Mouse (Mus musculus): ENCODE data around the gene Cnih3. TPM values are rescaled to one million over a fixed set of nuclear protein-coding genes. Genes with fewer than 3 reads are reported as not detected.

The Cnih3 gene
- polyA plus RNA-seq, 1 experiment from 2014 or later, result 0.33 TPM

DNA sequence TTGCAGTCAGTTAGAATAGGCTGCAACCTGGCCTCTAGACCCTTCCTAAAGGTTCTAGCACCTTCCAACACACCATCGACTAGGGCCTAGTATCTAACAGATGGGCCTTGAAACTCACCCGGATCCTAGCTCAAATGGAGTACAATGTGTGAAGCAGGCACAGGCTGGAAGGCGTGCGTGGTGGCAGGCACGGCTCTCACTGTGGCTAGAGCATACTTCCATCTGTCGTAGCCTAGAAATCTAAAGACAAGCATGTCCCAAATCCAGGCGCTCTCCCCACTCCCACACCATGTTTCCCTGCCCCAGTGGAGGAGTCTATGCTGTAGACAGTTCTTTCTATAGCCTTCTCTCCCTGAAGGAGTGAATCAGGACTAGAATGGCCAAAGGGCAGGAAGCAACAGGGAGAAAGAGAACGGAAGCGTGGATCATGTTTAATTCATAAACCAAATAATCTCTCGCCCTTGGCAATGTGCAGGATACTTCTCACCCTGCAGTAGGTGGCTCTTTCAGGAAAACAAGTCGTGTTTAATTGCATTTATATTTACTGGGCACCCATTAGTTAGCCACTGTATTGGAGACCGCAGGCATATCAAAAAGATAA, 29.1 kb downstream of the Cnih3 start:
- WGBS, result 88% methylated on average over 12 of the region's 12 CpGs
- Histone ChIP-seq H3K27me3 (ENCODE audit: low read depth, poor library complexity, severe bottlenecking) (0 out of 2 replicates have a peak, but pooled peaks cover 3% of the 10 kb centered on the region), H3K4me3 (no peak overlapping the region), H3K4me1 (peaks cover 15% of the 10 kb centered on the region), H3K27ac (no peak overlapping the region), H3K36me3 (no peaks in the 10 kb centered on the region), H3K9me3 (replicated peaks) (no peaks in the 10 kb centered on the region)
- no peak for DNase-seq (ENCODE audit: low spot score)

DNA sequence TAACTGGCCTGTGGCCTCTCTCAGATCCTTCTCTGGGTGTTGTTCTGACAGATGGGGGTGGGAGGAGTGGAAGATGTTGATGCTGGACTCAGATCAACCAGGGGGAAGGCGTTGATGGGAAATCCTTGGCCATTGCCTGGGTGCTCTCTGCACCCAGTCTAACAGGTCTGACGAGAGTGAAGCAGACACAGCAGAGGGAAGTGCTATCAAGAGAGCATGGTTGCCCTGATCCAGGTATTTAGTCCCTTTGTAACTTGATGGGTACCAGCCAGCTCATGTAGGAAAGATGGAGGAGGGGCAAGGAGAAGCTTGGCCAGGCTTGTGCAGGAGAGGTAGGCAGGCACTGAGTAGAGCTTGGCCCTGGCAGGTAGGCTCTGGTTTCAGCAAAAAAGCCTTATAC, 36.8 kb downstream of the Cnih3 start:
- no peaks in the 10 kb centered on the region for H3K9me3 ChIP-seq (replicated peaks)
- H3K27me3 ChIP-seq (ENCODE audit: low read depth, poor library complexity, severe bottlenecking), result no peaks in the 10 kb centered on the region
- no peaks in the 10 kb centered on the region for H3K36me3 ChIP-seq
- H3K4me1 ChIP-seq, result peaks cover 10% of the 10 kb centered on the region; the same call in 1 of the 2 replicates
- no peak for DNase-seq (ENCODE audit: low spot score)
- WGBS, result 87% methylated on average over 2 of the region's 2 CpGs
- H3K27ac ChIP-seq, result no peak overlapping the region
- H3K4me3 ChIP-seq, result no peak overlapping the region

DNA sequence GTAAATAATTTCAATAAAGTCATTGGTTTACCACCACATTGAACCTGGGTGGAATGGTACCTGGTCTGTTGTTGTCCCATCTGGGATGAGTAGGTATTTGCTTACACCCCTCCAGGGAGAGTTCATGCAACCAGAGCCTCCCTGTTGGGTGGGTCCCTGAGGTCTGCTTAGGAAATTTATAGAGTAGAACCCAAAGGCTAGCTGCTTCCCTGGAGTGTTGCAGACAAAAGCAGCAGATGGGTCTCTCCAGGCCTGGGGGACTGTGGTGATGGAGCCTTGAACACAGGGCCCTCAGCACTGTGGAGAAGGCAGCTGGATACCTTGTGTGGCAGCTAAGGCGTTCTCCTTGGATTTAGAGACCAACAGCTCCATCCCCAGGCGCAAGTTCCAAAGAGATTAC, 40.1 kb downstream of the Cnih3 start:
- peaks cover 4% of the 10 kb centered on the region; the same call in 1 of the 2 replicates for H3K4me1 ChIP-seq
- DNase-seq (ENCODE audit: low spot score), result no peak
- no peaks in the 10 kb centered on the region for H3K36me3 ChIP-seq
- WGBS, result 95% methylated on average over 2 of the region's 2 CpGs
- no peak overlapping the region for H3K4me3 ChIP-seq
- H3K27ac ChIP-seq, result no peak overlapping the region
- no peaks in the 10 kb centered on the region for H3K9me3 ChIP-seq (replicated peaks)
- H3K27me3 ChIP-seq (ENCODE audit: low read depth, poor library complexity, severe bottlenecking), result no peaks in the 10 kb centered on the region

DNA sequence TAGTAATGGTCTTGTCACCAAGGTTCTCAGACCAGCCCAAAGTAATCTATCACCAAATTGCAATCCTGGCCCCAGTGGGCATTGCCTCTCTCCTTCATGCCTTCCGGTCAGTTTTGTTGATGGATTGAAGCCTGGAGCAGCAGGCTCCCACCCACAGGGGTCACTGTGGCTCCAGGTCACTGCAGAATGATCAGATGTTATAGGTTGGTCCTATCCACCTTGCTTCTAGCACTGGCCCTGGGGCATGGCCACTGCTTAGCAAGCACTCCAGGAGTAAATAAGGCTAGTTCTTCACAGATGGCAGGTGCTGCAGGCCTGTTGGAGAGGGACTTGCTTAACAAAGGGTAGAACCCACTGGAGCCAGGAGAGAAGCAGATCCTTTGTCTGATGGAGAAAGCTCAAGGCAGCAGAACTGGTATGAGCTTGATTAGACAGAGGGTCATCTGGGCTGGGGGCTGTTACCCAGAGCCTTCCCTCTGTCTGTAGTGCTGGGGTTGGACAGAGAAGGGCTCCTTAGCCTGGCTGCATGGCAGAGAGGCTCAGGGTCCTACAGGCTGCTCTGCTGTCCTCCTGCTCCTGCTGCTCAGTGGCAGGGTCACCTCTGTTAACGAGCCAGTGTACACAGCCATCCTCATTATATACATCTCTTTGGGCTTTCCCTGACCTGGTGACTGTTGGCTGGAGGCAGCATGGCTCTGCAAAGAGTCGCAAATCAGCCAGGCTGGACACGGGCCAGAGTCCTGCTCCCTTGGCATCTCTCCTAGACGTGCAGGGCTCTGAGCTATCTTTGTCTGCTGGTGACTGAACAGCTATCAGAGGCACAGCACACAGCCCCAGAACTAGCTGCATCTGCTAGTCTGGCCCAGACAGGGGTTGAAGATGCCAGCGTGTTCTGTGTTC, 41.1 kb downstream of the Cnih3 start:
- Histone ChIP-seq H3K9me3 (replicated peaks) (no peaks in the 10 kb centered on the region), H3K27ac (peak overlapping the region; percentile 17; the same call in 1 of the 2 replicates), H3K4me3 (no peak overlapping the region), H3K27me3 (ENCODE audit: low read depth, poor library complexity, severe bottlenecking) (no peaks in the 10 kb centered on the region), H3K4me1 (peaks cover 4% of the 10 kb centered on the region; the same call in 1 of the 2 replicates), H3K36me3 (no peaks in the 10 kb centered on the region)
- DNase-seq (ENCODE audit: low spot score), result peak; percentile 35
- 61% methylated on average over 6 of the region's 6 CpGs for WGBS

DNA sequence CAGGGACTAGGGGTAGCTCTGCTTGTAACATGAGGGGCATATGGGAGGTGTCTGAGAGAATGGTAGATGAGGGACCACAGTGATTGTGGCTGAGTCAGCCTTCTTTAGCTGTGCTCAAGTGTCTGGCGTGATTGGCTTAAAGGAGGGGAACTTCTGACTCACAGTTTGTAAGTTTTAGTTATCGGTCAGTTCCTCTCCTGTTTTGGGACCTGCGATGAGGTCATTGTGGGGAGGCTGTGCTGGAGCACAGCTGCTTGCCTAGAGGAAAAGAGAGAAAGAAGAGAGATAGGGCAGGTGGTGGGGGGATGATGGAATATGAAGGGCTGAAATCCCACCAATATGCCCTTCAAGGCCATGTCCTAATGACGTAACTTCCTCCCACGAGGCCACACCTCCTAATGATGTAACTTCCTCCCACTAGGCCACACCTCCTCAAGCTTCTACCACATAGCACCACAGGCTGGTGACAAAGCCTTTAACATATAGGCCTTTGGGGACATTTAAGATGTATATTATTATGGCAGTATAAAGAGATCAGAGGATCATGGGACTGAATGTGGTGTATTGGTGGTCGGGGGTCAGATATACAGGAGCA, 42.9 kb downstream of the Cnih3 start:
- WGBS, result 93% methylated on average over 6 of the region's 6 CpGs
- DNase-seq (ENCODE audit: low spot score), result no peak
- no peaks in the 10 kb centered on the region for H3K36me3 ChIP-seq
- no peaks in the 10 kb centered on the region for H3K27me3 ChIP-seq (ENCODE audit: low read depth, poor library complexity, severe bottlenecking)
- no peaks in the 10 kb centered on the region for H3K9me3 ChIP-seq (replicated peaks)
- peaks cover 4% of the 10 kb centered on the region; the same call in 1 of the 2 replicates for H3K4me1 ChIP-seq
- no peak overlapping the region for H3K4me3 ChIP-seq
- H3K27ac ChIP-seq, result no peak overlapping the region

DNA sequence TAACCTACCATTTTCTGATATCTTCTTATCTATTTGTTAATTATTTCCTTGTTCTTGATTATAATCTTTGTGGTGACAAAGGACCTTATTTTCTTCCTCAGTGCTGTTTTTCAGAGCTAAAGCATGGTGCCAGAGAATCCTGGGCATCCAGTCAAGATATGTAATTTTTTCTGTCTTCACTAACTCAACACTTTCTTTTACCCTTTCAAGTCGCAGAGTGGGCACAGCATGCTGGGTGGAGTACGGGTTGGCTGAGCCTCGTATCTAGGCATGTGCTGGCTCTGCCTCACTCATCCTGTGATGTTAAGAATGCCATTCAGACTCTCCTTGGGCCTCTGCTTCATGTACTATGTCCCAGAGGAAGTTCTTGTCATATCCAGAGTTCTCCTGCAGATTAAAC, 46.8 kb downstream of the Cnih3 start:
- Histone ChIP-seq H3K27me3 (ENCODE audit: low read depth, poor library complexity, severe bottlenecking) (no peaks in the 10 kb centered on the region), H3K36me3 (no peaks in the 10 kb centered on the region), H3K9me3 (replicated peaks) (no peaks in the 10 kb centered on the region), H3K4me1 (no peaks in the 10 kb centered on the region), H3K27ac (no peak overlapping the region), H3K4me3 (no peak overlapping the region)
- WGBS, result 91% methylated on average over 3 of the region's 3 CpGs
- DNase-seq (ENCODE audit: low spot score), result no peak

DNA sequence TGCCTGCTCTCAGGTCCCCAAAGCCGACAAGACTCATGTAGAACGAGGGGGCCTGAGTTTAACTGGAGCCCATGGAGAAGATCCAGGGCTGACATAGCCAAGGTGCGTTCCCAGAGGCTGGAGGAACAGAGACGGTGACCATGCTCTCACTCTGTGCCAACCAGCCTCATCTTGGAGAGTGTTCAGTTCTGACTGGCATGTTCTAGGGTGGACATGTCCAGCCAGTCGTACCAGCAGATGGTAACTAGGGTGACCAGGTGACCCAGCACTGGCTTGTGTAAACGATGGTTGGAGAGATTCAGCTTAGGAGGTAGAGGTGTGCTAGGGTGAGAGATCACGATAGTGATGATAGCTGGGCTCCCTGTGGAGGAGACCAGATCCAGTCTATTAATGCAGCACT, 50.6 kb downstream of the Cnih3 start:
- no peak for DNase-seq (ENCODE audit: low spot score)
- Histone ChIP-seq H3K4me3 (no peak overlapping the region), H3K9me3 (replicated peaks) (no peaks in the 10 kb centered on the region), H3K27ac (no peak overlapping the region), H3K4me1 (no peaks in the 10 kb centered on the region), H3K36me3 (no peaks in the 10 kb centered on the region), H3K27me3 (ENCODE audit: low read depth, poor library complexity, severe bottlenecking) (no peaks in the 10 kb centered on the region)
- WGBS, result 87% methylated on average over 7 of the region's 7 CpGs

DNA sequence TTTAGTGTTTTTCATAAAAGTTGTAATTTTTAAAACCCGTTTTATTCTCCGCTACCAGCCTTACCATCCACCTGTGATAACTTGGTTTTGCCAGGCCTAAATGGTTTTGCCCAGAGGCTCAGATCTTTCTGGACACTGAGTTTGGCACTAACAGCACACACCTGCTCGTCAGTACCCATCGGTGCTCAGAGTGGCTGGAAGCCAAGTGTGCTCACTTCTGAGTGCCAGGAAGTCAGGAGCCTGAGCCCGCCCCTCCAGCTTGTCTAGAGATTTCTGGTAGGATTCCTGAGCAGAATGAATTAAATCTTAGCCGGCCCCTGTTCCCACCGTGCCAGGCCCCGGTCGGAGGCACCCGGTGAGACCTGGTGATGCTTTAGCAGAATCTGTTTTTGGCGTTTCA, 54.9 kb downstream of the Cnih3 start:
- H3K27ac ChIP-seq, result no peak overlapping the region
- 85% methylated on average over 11 of the region's 11 CpGs for WGBS
- no peaks in the 10 kb centered on the region for H3K27me3 ChIP-seq (ENCODE audit: low read depth, poor library complexity, severe bottlenecking)
- peaks cover 3% of the 10 kb centered on the region; the same call in 1 of the 2 replicates for H3K4me1 ChIP-seq
- no peaks in the 10 kb centered on the region for H3K9me3 ChIP-seq (replicated peaks)
- H3K4me3 ChIP-seq, result no peak overlapping the region
- DNase-seq (ENCODE audit: low spot score), result no peak
- no peaks in the 10 kb centered on the region for H3K36me3 ChIP-seq

DNA sequence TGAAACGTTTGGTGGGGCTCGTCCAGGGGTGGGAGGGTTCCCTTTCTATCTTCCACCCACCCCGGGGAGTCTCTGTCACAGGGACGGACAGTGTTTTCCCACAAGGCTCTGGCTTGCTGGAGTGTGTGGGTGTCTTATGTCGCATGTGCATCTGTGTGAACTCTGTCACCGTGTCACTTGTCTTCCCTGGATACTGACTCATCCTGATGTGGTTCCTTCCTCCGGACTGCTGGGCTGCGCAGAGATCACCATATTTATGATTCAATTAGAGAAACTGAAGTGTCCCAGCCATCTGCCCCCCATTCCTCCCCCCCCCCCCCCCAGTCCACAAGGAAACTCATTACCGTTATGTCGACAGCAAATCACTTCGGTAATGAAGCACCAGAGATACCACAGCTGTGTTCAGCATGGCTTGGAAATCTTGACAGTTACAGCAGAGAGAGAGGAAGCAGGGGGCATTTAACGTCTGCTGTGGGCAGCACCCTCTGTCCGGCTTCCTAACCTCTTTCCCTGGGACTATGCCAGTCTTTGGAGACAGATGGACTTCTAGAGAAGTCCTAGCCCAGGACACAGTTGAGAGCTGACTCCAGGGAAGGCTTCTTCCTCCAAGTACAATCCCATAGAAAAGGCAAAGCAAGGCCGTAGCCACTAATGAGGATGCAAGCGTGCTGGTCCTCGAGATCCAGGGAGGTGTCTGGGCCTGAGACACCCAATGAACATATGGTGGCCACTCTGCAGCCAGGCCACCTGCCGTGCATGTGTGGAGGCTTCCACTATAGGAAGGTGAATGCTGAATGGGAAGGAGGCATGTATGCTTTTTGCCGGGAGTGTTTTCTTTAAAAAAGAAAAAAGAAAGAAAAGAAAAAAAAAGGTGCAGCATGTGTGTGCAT, 55.9 kb downstream of the Cnih3 start:
- Histone ChIP-seq H3K36me3 (no peaks in the 10 kb centered on the region), H3K9me3 (replicated peaks) (no peaks in the 10 kb centered on the region), H3K27me3 (ENCODE audit: low read depth, poor library complexity, severe bottlenecking) (no peaks in the 10 kb centered on the region), H3K4me1 (peaks cover 3% of the 10 kb centered on the region; the same call in 1 of the 2 replicates), H3K27ac (no peak overlapping the region), H3K4me3 (no peak overlapping the region)
- no peak for DNase-seq (ENCODE audit: low spot score)
- WGBS, result 76% methylated on average over 18 of the region's 18 CpGs

DNA sequence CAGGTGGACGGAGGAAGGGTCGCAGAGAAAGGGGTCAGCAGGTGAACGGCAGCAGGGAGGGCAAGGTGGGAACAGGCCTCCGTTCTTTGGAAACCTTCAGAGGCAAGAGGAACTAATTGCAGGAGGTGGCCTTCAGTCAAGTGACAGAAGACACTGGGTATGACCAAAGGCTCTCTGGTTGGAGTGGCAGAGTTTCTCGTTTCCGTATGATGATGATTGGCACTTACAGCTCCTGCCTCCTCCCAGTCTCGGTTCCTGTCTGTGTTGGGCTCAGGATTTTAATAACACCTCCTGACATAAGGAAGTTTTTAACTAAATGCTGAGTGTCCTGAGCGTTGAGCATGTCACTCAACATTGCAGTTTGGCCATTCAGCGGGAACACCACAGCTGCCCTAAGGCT, 57.3 kb downstream of the Cnih3 start:
- WGBS, result 72% methylated on average over 9 of the region's 9 CpGs
- Histone ChIP-seq H3K9me3 (replicated peaks) (no peaks in the 10 kb centered on the region), H3K4me3 (no peak overlapping the region), H3K4me1 (peaks cover 3% of the 10 kb centered on the region; the same call in 1 of the 2 replicates), H3K27ac (no peak overlapping the region), H3K27me3 (ENCODE audit: low read depth, poor library complexity, severe bottlenecking) (no peaks in the 10 kb centered on the region), H3K36me3 (no peaks in the 10 kb centered on the region)
- DNase-seq (ENCODE audit: low spot score), result no peak

DNA sequence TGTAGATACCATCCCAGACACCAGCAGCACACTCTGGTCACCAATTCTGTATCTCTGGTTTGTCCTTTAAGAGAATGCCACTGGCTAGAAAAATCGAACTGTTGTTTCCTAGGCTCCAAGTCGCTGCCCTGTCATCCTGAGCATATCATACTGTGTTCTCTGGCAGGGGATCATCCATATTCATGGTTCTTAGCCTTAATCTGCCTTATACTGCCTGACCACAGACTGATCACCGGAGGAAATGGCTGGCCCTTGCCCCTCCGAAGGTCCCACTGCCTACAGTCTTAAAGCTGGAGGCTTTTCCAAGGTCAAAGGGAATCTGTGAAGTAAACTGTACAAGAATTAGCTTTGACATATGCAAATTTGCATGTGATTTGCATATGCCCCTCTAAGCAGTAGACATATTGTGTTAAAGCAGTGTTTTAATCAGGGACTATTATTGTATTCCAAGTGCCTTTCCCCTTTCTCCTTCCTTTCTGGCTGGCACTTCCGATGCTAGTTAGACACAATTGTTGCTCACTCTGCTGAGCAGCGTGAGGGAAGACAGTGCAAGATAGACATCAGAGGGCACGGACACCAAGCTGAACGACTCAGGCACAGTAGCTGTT, 58.3 kb downstream of the Cnih3 start:
- no peaks in the 10 kb centered on the region for H3K36me3 ChIP-seq
- no peaks in the 10 kb centered on the region for H3K27me3 ChIP-seq (ENCODE audit: low read depth, poor library complexity, severe bottlenecking)
- H3K27ac ChIP-seq, result no peak overlapping the region
- H3K9me3 ChIP-seq (replicated peaks), result no peaks in the 10 kb centered on the region
- no peak for DNase-seq (ENCODE audit: low spot score)
- WGBS, result 82% methylated on average over 8 of the region's 8 CpGs
- peaks cover 3% of the 10 kb centered on the region; the same call in 1 of the 2 replicates for H3K4me1 ChIP-seq
- H3K4me3 ChIP-seq, result no peak overlapping the region

DNA sequence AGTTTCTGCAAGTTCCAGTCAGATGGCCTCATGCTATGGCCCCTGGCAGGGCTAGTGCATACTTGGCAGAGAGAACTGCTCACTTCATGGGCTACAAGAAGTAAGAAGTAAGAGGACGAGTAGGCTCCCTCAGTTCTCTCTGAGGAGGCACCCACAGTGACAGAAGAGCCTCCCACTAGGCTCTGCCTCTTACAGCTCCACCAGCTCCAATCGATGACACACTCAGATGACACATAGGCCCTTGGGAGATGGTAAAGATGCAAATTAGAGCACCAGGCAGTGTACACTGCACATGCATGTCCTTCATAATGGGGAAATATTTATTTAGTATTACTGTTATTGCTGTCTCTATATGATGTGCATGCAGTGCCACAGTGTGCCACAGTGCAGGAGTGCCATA, 62.6 kb downstream of the Cnih3 start:
- Histone ChIP-seq H3K4me3 (no peak overlapping the region), H3K27ac (no peak overlapping the region), H3K9me3 (replicated peaks) (no peaks in the 10 kb centered on the region), H3K36me3 (no peaks in the 10 kb centered on the region), H3K4me1 (peaks cover 6% of the 10 kb centered on the region), H3K27me3 (ENCODE audit: low read depth, poor library complexity, severe bottlenecking) (no peaks in the 10 kb centered on the region)
- no peak for DNase-seq (ENCODE audit: low spot score)
- WGBS, result 85% methylated on average over 2 of the region's 2 CpGs
